9 mouse cellular contexts compared by ENCODE assay signal in the genomic region with DNA sequence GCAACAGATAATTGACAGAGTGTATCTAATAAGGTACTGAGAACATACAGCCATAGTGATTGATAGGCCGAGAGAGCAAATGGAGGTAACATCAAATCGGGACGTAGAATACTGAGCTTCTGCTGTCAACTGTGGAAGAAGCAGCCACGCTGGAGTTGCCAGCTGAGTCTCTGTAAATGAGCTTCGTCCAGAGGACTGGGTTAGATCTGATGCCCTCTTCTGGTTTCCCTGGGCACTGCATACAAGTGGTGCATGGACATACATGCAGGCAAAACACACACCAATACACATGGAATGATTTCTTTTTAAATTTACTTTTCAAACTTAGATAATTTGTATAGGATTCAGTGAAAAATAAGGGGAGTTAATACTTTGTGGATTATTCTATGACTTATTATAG. TPM values are rescaled to one million over a fixed set of nuclear protein-coding genes. Genes with fewer than 3 reads are reported as not detected.
A peak's percentile ranks its signal among the peaks of the same experiment; 100 is the strongest.
DNase-seq lines count a peak whose midpoint lies in the region; ATAC-seq and TF ChIP-seq lines count a peak whose summit lies in the region.
"Had no signal": no experiment of that assay in that cellular context is flagged by ENCODE, and none has a peak within 500 bp of the region (broad histone marks: within the 10 kb centered on the region; RNA-seq: fewer than 3 reads in every experiment).

No protein-coding gene starts in this region.

- H3K27ac ChIP-seq in heart, embryonic 11.5 days (ENCODE audit: low read depth, low read length): no peak overlapping the region
- H3K27ac ChIP-seq in embryonic facial prominence, embryonic 11.5 days (replicated peaks; ENCODE audit: low read depth, low read length): no peak overlapping the region
- no peak overlapping the region for H3K27ac ChIP-seq in hindbrain, embryonic 10.5 days
- H3K27ac ChIP-seq in left cerebral cortex, adult 2 months: no peak overlapping the region
- no peak overlapping the region for H3K27ac ChIP-seq in midbrain, embryonic 12.5 days (replicated peaks)
- H3K27ac ChIP-seq: embryonic facial prominence, embryonic 12.5 days had no signal

- H3K9ac ChIP-seq in heart, embryonic 11.5 days (ENCODE audit: low read depth, low read length): no peak overlapping the region
- H3K9ac ChIP-seq in embryonic facial prominence, embryonic 11.5 days (replicated peaks; ENCODE audit: low read length): no peak overlapping the region
- no peak overlapping the region for H3K9ac ChIP-seq in midbrain, embryonic 12.5 days (replicated peaks)
- H3K9ac ChIP-seq: embryonic facial prominence, embryonic 12.5 days had no signal

- H3K27me3 ChIP-seq in heart, embryonic 11.5 days (ENCODE audit: control insufficient read depth, insufficient read depth, low read length): no peaks in the 10 kb centered on the region
- no peaks in the 10 kb centered on the region for H3K27me3 ChIP-seq in embryonic facial prominence, embryonic 11.5 days (ENCODE audit: control insufficient read depth, insufficient read depth, low read length)
- H3K27me3 ChIP-seq in hindbrain, embryonic 10.5 days (ENCODE audit: insufficient read depth, poor library complexity, severe bottlenecking): no peaks in the 10 kb centered on the region
- no peaks in the 10 kb centered on the region for H3K27me3 ChIP-seq in midbrain, embryonic 12.5 days
- H3K27me3 ChIP-seq: embryonic facial prominence, embryonic 12.5 days had no signal

- 43% methylated on average over 5 of the region's 5 CpGs for WGBS in heart, embryonic 11.5 days (ENCODE audit: insufficient replicate concordance)
- 43% methylated on average over 5 of the region's 5 CpGs for WGBS in embryonic facial prominence, embryonic 11.5 days
- WGBS in hindbrain, embryonic 10.5 days: 41% methylated on average over 5 of the region's 5 CpGs
- 36% methylated on average over 5 of the region's 5 CpGs for WGBS in midbrain, embryonic 12.5 days

- no peak for ATAC-seq in heart, embryonic 11.5 days (replicated peaks; ENCODE audit: insufficient number of reproducible peaks, low FRiP score, low TSS enrichment)
- ATAC-seq in embryonic facial prominence, embryonic 11.5 days (replicated peaks; ENCODE audit: insufficient number of reproducible peaks, low FRiP score, low TSS enrichment, low read depth): no peak
- ATAC-seq in midbrain, embryonic 12.5 days (ENCODE audit: low FRiP score, low read depth): peak; percentile 86

- H3K4me3 ChIP-seq in heart, embryonic 11.5 days (ENCODE audit: low read depth, low read length): no peak overlapping the region
- H3K4me3 ChIP-seq in embryonic facial prominence, embryonic 11.5 days (ENCODE audit: low read depth, low read length): no peak overlapping the region
- no peak overlapping the region for H3K4me3 ChIP-seq in hindbrain, embryonic 10.5 days
- no peak overlapping the region for H3K4me3 ChIP-seq in left cerebral cortex, adult 2 months
- H3K4me3 ChIP-seq in midbrain, embryonic 12.5 days: no peak overlapping the region
- H3K4me3 ChIP-seq: embryonic facial prominence, embryonic 12.5 days had no signal

- no peaks in the 10 kb centered on the region for H3K36me3 ChIP-seq in heart, embryonic 11.5 days (ENCODE audit: control insufficient read depth, insufficient read depth, low read length)
- no peaks in the 10 kb centered on the region for H3K36me3 ChIP-seq in embryonic facial prominence, embryonic 11.5 days (replicated peaks; ENCODE audit: control insufficient read depth, insufficient read depth, low read depth, low read length)
- H3K36me3 ChIP-seq in hindbrain, embryonic 10.5 days: no peaks in the 10 kb centered on the region
- H3K36me3 ChIP-seq in midbrain, embryonic 12.5 days: no peaks in the 10 kb centered on the region
- H3K36me3 ChIP-seq: embryonic facial prominence, embryonic 12.5 days had no signal

- no peaks in the 10 kb centered on the region for H3K9me3 ChIP-seq in heart, embryonic 11.5 days (replicated peaks; ENCODE audit: control insufficient read depth, low read length)
- no peaks in the 10 kb centered on the region for H3K9me3 ChIP-seq in embryonic facial prominence, embryonic 11.5 days (replicated peaks; ENCODE audit: control insufficient read depth, low read length)
- H3K9me3 ChIP-seq in hindbrain, embryonic 10.5 days: no peaks in the 10 kb centered on the region
- no peaks in the 10 kb centered on the region for H3K9me3 ChIP-seq in midbrain, embryonic 12.5 days
- H3K9me3 ChIP-seq: embryonic facial prominence, embryonic 12.5 days had no signal

- intact Hi-C loops in left cerebral cortex, adult 2 months (cut with DNase I): no loop called here

- no peaks in the 10 kb centered on the region for H3K4me1 ChIP-seq in heart, embryonic 11.5 days (ENCODE audit: control insufficient read depth, insufficient read depth, low read length)
- H3K4me1 ChIP-seq in embryonic facial prominence, embryonic 11.5 days (ENCODE audit: control insufficient read depth, insufficient read depth, low read length): no peaks in the 10 kb centered on the region; the same call in 1 of the 2 replicates
- peaks cover 10% of the 10 kb centered on the region; the same call in 1 of the 2 replicates for H3K4me1 ChIP-seq in hindbrain, embryonic 10.5 days (replicated peaks)
- H3K4me1 ChIP-seq in midbrain, embryonic 12.5 days: no peaks in the 10 kb centered on the region

- H3K4me2 ChIP-seq in heart, embryonic 11.5 days: no peak overlapping the region
- H3K4me2 ChIP-seq in embryonic facial prominence, embryonic 11.5 days (ENCODE audit: low read depth, low read length): no peak overlapping the region
- H3K4me2 ChIP-seq in midbrain, embryonic 12.5 days (replicated peaks): no peak overlapping the region
- H3K4me2 ChIP-seq: embryonic facial prominence, embryonic 12.5 days had no signal

- peak; percentile 56 for TF ChIP-seq CTCF in left cerebral cortex, adult 2 months (IDR thresholded peaks at IDR 0.05)

- DNase-seq in heart, adult 8-10 months (ENCODE audit: low spot score): peak; percentile 25
- DNase-seq in adrenal gland, adult 8-10 months: peak; percentile 26
- peak; percentile 76 for DNase-seq in embryonic facial prominence, embryonic 11.5 days (ENCODE audit: low spot score)
- DNase-seq in hindbrain, embryonic 10.5 days (ENCODE audit: low spot score): peak; percentile 71
- DNase-seq in left cerebral cortex, adult 2 months (ENCODE audit: extremely low spot score in 1 of 2, low spot score in 2 of 2): peak; percentile 13 to 42
- peak; percentile 41 to 42 for DNase-seq in spleen, postnatal 36 days (ENCODE audit: low spot score in 2 of 2)

RNA-seq across cellular contexts. Expression of gene Abcb1b, which starts 42.9 kb away (rescaled TPM):
- total RNA-seq in heart, adult 8-10 months (2022): 10 to 100 TPM in 1 of 4 experiments, 1 to 10 TPM in 3; 4.4 to 11.1 (median 6.0) TPM
- polyA plus RNA-seq in heart, embryonic 11.5 days (2014; fragmentation: Nextera tagmentation; extraction: Ambion mirVana): 1.5 and 1.6 TPM in 2 replicates
- total RNA-seq in adrenal gland, adult 8-10 months (2022): 1,000 to 10,000 TPM; 1,058 to 3,817 (median 2,151) TPM
- polyA plus RNA-seq in embryonic facial prominence, embryonic 11.5 days (2014; fragmentation: Nextera tagmentation; extraction: Ambion mirVana): 0.74 and 0.77 TPM in 2 replicates
- 0.34 and 0.54 TPM in 2 replicates for polyA plus RNA-seq in hindbrain, embryonic 10.5 days (2016; fragmentation: Nextera tagmentation; extraction: Ambion mirVana)
- total RNA-seq in left cerebral cortex, adult 2 months (2021): 1 to 10 TPM; 2.5 to 3.1 TPM
- 0.66 and 0.88 TPM in 2 replicates for polyA plus RNA-seq in midbrain, embryonic 12.5 days (2016; fragmentation: Nextera tagmentation; extraction: Ambion mirVana)

RNA-seq across cellular contexts. Expression of gene Abcb4, which starts 52.6 kb away (rescaled TPM):
- 10 to 100 TPM; 20.1 to 27.8 (median 21.8) TPM for total RNA-seq in heart, adult 8-10 months (2022)
- 0.54 and 1.2 TPM in 2 replicates for polyA plus RNA-seq in heart, embryonic 11.5 days (2014; fragmentation: Nextera tagmentation; extraction: Ambion mirVana)
- 10 to 100 TPM in 2 of 4 experiments, 1 to 10 TPM in 2; 4.4 to 13.1 (median 7.8) TPM for total RNA-seq in adrenal gland, adult 8-10 months (2022)
- 0.38 and 0.54 TPM in 2 replicates for polyA plus RNA-seq in embryonic facial prominence, embryonic 11.5 days (2014; fragmentation: Nextera tagmentation; extraction: Ambion mirVana)
- 0.39 and 0.66 TPM in 2 replicates for polyA plus RNA-seq in hindbrain, embryonic 10.5 days (2016; fragmentation: Nextera tagmentation; extraction: Ambion mirVana)
- 1 to 10 TPM; 3.8 to 5.8 TPM for total RNA-seq in left cerebral cortex, adult 2 months (2021)
- 0.93 TPM in 2 replicates for polyA plus RNA-seq in midbrain, embryonic 12.5 days (2016; fragmentation: Nextera tagmentation; extraction: Ambion mirVana)

Comparison
In these comparisons a context has a peak if more than half of its experiments do, and no peak if none do; other contexts are left out.
1. DNase-seq: peak in every context shown above with its lines; median percentile 76 in embryonic facial prominence, embryonic 11.5 days; 71 in hindbrain, embryonic 10.5 days; 42 in spleen, postnatal 36 days; 28 in left cerebral cortex, adult 2 months; 26 in adrenal gland, adult 8-10 months; 25 in heart, adult 8-10 months.